Mouse (Mus musculus): ENCODE data around the gene Mlx.

DNA sequence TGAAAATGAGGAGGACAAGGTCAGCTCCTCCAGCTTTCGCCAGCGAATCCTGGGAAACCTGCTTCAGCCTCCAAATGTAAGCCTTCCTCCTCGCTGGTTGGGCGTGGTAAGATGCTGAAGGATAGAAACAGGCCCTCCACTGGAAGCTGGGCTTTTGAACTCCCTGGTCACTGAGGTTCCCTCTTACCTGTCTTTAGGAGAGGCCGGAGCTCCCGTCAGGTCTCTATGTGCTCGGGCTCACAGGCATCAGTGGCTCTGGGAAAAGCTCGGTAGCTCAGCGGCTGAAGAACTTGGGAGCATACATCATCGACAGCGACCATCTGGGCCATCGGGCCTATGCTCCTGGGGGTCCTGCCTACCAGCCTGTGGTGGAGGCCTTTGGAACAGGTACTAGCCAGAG is 2.3 kb upstream of the Mlx start:
- TF ChIP-seq NANOG (IDR thresholded peaks at IDR 0.05; ENCODE audit: borderline replicate concordance, low read length) (no peak), CTCF (conservative IDR thresholded peaks at IDR 0.05; ENCODE audit: low read length) (no peak), POU5F1 (IDR thresholded peaks at IDR 0.05; ENCODE audit: borderline replicate concordance, low read length) (no peak)

All from E14TG2a.4 (cell line).